Mouse (Mus musculus) C2C12 (cell line): ENCODE data around the gene Rac1.

ENCODE experiments used
- CTCF ChIP-seq: IDR thresholded peaks from one replicate; pipeline ENCODE4 v1.5.1; 2011; ENCODE audit not compliant: control insufficient read depth, insufficient read depth, insufficient read length
- MAX ChIP-seq: IDR thresholded peaks from one replicate; pipeline ENCODE4 v1.6.1; 2011; ENCODE audit warnings: mild to moderate bottlenecking, control low read depth

DNA sequence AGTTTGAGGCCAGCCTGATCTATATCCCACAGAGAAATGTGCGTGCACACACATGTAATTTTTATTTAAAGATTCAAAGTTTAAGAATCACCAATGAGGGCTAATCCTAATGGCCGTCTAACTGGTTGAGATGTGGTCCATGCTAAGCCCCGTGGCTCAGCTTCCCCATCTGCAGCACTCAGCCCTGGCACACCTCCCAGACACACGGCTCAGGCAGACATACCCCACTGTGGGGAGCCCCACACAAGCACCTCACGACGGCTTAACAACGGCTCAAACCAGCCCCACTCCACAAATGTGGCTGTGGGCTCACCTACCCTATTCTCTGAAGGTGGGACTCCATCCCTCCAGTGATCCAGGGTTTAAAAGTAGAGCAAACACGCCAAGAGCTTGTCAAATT, 22.8 kb downstream of the Rac1 start:
- TF ChIP-seq CTCF (no peak), MAX (no peak)
